Mouse (Mus musculus): ENCODE data around the gene Enox1. TPM values are rescaled to one million over a fixed set of nuclear protein-coding genes. Genes with fewer than 3 reads are reported as not detected.
A peak's percentile ranks its signal among the peaks of the same experiment; 100 is the strongest.

The Enox1 gene
- polyA plus RNA-seq, 1 experiment = not detected

DNA sequence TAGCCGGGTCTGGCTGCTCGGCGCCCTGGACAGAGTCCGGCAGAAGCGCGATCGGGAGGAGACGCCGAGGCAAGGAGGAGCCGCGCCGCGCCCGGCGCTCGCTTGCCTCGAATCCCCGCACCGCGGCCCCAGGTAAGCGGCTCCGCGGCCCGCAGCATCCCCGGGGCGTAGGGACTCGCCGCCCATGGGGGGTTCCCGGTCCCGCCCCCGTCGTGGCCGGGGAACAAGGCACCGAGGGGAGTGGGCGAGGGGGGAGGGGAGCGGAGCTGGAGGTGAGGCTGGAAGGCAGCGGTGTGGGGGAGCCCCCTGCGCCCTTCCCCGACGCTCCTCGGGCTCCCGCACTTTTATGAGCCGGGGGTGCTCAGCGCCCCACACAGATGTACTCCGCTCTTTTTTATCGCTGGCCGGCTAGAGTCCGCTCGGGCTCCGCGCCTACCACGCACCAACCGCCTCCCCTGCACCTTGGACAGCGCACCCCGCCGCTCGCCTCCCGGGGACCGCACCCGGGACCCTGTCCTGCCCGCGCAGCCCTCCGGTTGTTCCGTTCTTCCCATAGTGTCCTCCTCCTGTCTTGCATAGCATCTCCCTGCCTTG lies 445 bp downstream of the Enox1 start:
- no peaks in the 10 kb centered on the region for H3K36me3 ChIP-seq (ENCODE audit: control insufficient read depth)
- no peak for TF ChIP-seq TAL1 (IDR thresholded peaks at IDR 0.05; ENCODE audit: low read length)
- TF ChIP-seq GATA1 (IDR thresholded peaks at IDR 0.05; ENCODE audit: low read length) = no peak
- H3K27me3 ChIP-seq (ENCODE audit: control insufficient read depth) = peaks cover 37% of the 10 kb centered on the region
- H3K9me3 ChIP-seq (ENCODE audit: control insufficient read depth, low read length) = no peaks in the 10 kb centered on the region
- no peaks in the 10 kb centered on the region for H3K4me1 ChIP-seq (ENCODE audit: control insufficient read depth)
- H3K4me3 ChIP-seq (replicated peaks) = peak overlapping the region; percentile 18

DNA sequence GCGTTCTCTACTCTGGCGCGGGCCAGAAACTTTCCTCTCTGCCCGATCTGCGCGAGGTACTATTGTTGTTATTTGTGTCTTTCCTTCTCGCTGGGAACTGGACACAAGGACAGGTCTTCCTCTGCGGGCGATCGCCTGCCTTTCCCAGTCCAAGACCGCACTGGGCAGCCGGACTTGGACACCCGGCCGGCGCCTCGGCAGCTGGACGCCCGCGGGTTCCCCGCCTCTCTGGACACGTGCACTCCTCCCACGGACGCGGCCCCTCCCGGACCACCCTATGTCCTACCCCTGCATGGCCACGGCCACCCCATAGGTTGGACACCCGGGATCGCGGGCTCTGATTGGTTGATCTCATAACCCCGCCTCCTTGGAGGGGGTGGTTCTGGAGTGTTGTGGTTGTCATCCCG lies 945 bp downstream of the Enox1 start:
- Histone ChIP-seq H3K27me3 (ENCODE audit: control insufficient read depth) (peaks cover 37% of the 10 kb centered on the region), H3K4me3 (replicated peaks) (no peak overlapping the region), H3K36me3 (ENCODE audit: control insufficient read depth) (no peaks in the 10 kb centered on the region), H3K9me3 (ENCODE audit: control insufficient read depth, low read length) (no peaks in the 10 kb centered on the region), H3K4me1 (ENCODE audit: control insufficient read depth) (no peaks in the 10 kb centered on the region)
- no peak for TF ChIP-seq TAL1 (IDR thresholded peaks at IDR 0.05; ENCODE audit: low read length)
- TF ChIP-seq GATA1 (IDR thresholded peaks at IDR 0.05; ENCODE audit: low read length) = no peak

DNA sequence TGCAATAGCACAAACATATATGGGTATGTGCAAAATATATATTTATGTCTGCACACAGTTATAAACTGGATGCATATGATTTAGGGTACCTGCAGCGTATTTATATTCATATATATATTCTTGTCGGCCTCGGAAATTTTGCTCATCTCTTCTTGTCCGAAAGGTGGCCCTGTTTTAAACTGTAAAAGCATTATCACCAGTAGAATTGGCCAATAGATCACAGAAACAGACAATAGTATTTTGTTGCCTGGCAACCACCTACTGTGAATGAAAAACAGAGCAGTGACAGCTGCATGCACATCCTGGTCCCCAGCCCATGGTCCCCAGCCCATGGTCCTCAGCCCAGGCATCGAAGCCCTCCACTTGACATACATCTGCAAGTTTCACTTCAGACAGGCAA lies 2.8 kb downstream of the Enox1 start:
- Histone ChIP-seq H3K4me1 (ENCODE audit: control insufficient read depth) (no peaks in the 10 kb centered on the region), H3K4me3 (replicated peaks) (no peak overlapping the region), H3K9me3 (ENCODE audit: control insufficient read depth, low read length) (peaks cover 2% of the 10 kb centered on the region; the same call in 1 of the 2 replicates), H3K27me3 (ENCODE audit: control insufficient read depth) (peaks cover 37% of the 10 kb centered on the region), H3K36me3 (ENCODE audit: control insufficient read depth) (no peaks in the 10 kb centered on the region)
- TF ChIP-seq TAL1 (IDR thresholded peaks at IDR 0.05; ENCODE audit: low read length) (no peak), GATA1 (IDR thresholded peaks at IDR 0.05; ENCODE audit: low read length) (no peak)

DNA sequence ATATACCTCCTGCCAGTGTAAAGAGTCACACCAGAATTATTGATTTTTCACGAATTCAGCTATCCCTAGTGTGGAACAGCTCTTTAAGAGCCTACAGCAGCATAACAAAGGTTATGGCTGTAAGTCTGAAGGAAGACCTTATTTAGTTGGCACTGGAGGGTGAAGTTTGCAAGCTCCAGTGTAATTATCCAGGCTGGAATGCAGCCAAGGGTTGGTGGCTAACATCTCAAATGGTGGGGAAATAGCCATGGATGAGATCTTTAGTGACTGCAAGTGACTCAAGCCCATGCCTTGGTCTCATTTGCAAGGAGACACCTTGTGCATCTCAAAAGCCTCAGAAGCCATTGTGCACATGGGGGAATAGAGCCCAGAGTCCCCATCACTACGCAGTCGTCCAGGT lies 5.9 kb downstream of the Enox1 start:
- Histone ChIP-seq H3K4me3 (replicated peaks) (no peak overlapping the region), H3K36me3 (ENCODE audit: control insufficient read depth) (no peaks in the 10 kb centered on the region), H3K4me1 (ENCODE audit: control insufficient read depth) (no peaks in the 10 kb centered on the region), H3K27me3 (ENCODE audit: control insufficient read depth) (peaks cover 10% of the 10 kb centered on the region), H3K9me3 (ENCODE audit: control insufficient read depth, low read length) (peaks cover 6% of the 10 kb centered on the region)
- TF ChIP-seq TAL1 (IDR thresholded peaks at IDR 0.05; ENCODE audit: low read length) (no peak), GATA1 (IDR thresholded peaks at IDR 0.05; ENCODE audit: low read length) (no peak)

DNA sequence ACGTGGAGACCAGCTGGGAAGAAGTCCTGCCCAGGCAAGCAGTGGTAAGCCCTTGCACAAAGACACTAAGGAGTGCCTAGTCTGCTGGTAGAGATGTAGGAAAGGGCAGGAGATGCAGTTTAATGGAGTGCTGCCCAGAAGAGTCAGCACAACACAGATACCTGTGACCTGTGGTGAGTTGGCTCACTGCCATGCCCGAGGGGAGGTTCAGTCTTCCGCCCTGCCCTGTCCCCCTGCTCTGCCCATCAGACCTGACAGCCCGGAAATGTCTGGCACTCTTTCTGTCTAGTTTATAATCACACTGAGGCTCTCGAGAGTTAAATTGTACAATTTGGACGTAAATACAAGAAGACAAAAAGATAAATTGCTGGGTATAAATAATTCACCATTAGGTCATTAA lies 7.8 kb downstream of the Enox1 start:
- TF ChIP-seq TAL1 (IDR thresholded peaks at IDR 0.05; ENCODE audit: low read length) (no peak), GATA1 (IDR thresholded peaks at IDR 0.05; ENCODE audit: low read length) (no peak)
- Histone ChIP-seq H3K4me1 (ENCODE audit: control insufficient read depth) (no peaks in the 10 kb centered on the region), H3K27me3 (ENCODE audit: control insufficient read depth) (no peaks in the 10 kb centered on the region), H3K36me3 (ENCODE audit: control insufficient read depth) (no peaks in the 10 kb centered on the region), H3K9me3 (ENCODE audit: control insufficient read depth, low read length) (peaks cover 16% of the 10 kb centered on the region), H3K4me3 (replicated peaks) (no peak overlapping the region)

DNA sequence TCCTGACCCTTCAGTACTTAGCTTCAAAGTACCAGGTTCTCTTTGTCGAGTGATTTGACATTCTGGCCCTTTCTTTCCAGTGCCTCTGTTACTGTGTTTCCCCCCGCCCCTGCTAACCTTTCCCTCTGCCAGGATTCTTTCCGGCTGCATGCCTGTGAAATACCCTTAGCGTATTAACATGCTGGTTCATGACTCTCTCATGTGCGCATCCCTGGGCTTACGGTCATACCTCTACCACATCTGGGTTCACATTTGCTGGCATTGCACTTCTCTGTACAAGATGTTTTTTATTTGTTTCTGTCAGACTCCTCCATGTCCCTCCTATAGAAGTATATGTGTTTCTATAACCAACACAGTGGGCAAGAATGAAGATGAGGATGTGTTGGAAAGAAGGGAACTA lies 11.6 kb downstream of the Enox1 start:
- Histone ChIP-seq H3K36me3 (ENCODE audit: control insufficient read depth) (no peaks in the 10 kb centered on the region), H3K4me1 (ENCODE audit: control insufficient read depth) (no peaks in the 10 kb centered on the region), H3K4me3 (replicated peaks) (no peak overlapping the region), H3K27me3 (ENCODE audit: control insufficient read depth) (no peaks in the 10 kb centered on the region), H3K9me3 (ENCODE audit: control insufficient read depth, low read length) (peaks cover 16% of the 10 kb centered on the region)
- TF ChIP-seq TAL1 (IDR thresholded peaks at IDR 0.05; ENCODE audit: low read length) (no peak), GATA1 (IDR thresholded peaks at IDR 0.05; ENCODE audit: low read length) (no peak)

DNA sequence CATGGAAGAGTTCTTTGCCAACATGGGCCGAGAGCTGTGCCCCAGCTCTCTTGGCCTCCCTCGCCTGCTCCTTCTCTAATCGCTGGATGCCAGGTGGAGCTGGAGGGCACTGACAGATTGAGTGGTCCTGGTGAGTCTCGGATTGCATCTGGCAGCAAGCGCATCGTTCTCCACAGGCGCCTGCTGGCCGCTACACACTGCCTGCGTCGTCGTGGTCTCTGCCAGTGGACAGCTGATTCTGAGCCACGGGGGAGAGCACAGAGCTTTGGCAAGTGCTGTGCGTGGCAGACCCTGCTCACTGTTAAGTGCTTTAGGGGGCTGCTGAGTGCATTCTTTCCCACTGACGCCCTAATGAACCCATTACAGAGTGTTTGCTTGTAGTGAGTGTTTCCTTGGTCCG lies 17.9 kb downstream of the Enox1 start:
- Histone ChIP-seq H3K9me3 (ENCODE audit: control insufficient read depth, low read length) (peaks cover 11% of the 10 kb centered on the region), H3K36me3 (ENCODE audit: control insufficient read depth) (no peaks in the 10 kb centered on the region), H3K4me1 (ENCODE audit: control insufficient read depth) (no peaks in the 10 kb centered on the region), H3K4me3 (replicated peaks) (no peak overlapping the region), H3K27me3 (ENCODE audit: control insufficient read depth) (no peaks in the 10 kb centered on the region)
- TF ChIP-seq TAL1 (IDR thresholded peaks at IDR 0.05; ENCODE audit: low read length) = no peak

DNA sequence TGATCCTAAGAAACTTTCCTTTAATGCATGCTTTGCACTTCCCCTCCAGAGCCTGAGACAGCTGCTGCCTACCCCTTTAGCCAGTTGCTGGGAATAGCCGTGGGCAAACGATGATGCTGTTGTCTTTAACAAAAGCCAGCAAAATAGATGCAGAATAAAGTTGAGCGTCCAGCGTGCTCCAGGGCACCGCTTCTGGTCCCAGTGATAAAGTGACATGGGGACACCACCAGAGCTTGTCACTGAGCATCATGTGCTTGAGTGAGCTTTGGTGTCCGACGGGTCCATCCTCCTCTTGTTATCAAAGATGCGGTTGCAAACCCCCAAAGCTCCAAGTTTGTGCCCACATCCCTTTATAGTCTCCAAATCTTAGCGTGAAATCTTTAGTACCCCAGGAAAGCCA lies 18.4 kb downstream of the Enox1 start:
- H3K36me3 ChIP-seq (ENCODE audit: control insufficient read depth) = no peaks in the 10 kb centered on the region
- TF ChIP-seq GATA1 (IDR thresholded peaks at IDR 0.05; ENCODE audit: low read length) = no peak
- no peak for TF ChIP-seq TAL1 (IDR thresholded peaks at IDR 0.05; ENCODE audit: low read length)
- H3K4me3 ChIP-seq (replicated peaks) = no peak overlapping the region
- H3K4me1 ChIP-seq (ENCODE audit: control insufficient read depth) = no peaks in the 10 kb centered on the region
- H3K27me3 ChIP-seq (ENCODE audit: control insufficient read depth) = no peaks in the 10 kb centered on the region
- H3K9me3 ChIP-seq (ENCODE audit: control insufficient read depth, low read length) = peaks cover 11% of the 10 kb centered on the region

DNA sequence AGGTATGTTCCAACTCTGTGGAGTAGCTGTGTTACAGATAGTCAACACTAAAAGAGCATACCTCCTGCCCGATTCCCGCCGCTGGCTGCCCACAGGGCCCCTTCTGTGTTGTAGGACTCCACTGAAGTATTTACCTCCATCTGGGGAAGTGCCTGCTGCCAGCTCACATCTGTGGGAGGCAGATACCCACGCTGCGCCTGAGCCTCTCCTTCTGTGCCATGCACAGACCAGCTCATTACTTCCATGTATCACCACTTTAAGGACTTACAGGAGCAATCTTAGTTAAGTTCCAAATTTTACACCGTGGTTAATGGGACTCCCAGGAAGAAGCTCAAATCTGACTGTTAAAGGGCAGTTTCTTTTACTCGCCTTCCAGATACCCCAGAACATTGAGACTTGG lies 23.7 kb downstream of the Enox1 start:
- Histone ChIP-seq H3K4me3 (replicated peaks) (no peak overlapping the region), H3K4me1 (ENCODE audit: control insufficient read depth) (no peaks in the 10 kb centered on the region), H3K36me3 (ENCODE audit: control insufficient read depth) (no peaks in the 10 kb centered on the region), H3K27me3 (ENCODE audit: control insufficient read depth) (no peaks in the 10 kb centered on the region), H3K9me3 (ENCODE audit: control insufficient read depth, low read length) (peaks cover 7% of the 10 kb centered on the region)
- TF ChIP-seq TAL1 (IDR thresholded peaks at IDR 0.05; ENCODE audit: low read length) (no peak), GATA1 (IDR thresholded peaks at IDR 0.05; ENCODE audit: low read length) (no peak)

DNA sequence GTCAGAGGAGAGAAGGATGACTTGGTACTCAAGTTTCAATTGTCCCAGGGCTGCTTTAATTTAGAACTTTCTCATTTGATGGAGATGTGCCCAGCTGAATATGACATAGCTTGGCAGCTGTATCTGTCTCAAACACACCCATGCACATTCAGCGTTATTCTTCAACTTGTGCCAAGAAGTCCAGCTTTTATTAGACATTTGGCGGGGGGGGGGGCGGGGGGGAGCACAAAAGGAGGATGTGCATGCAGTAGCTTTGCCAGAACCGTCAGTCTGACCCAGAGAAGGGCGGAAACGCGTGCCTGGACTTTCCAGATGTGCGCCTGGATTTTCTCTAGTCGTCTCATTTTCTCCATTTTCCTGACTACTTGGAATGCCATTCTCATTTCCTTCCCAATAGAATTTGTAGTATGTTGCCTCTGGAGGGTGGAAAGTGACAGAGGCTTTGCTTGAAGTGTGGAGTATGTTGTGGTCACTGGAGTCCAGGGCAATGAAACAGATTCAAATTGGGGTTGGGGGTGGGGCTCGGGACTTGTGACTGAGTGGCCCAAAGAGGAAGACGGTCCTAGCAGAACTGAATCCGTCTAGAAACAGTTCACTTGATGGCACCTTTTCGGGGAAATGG lies 24.3 kb downstream of the Enox1 start:
- no peaks in the 10 kb centered on the region for H3K4me1 ChIP-seq (ENCODE audit: control insufficient read depth)
- H3K4me3 ChIP-seq (replicated peaks) = no peak overlapping the region
- no peaks in the 10 kb centered on the region for H3K27me3 ChIP-seq (ENCODE audit: control insufficient read depth)
- peaks cover 7% of the 10 kb centered on the region for H3K9me3 ChIP-seq (ENCODE audit: control insufficient read depth, low read length)
- TF ChIP-seq TAL1 (IDR thresholded peaks at IDR 0.05; ENCODE audit: low read length) (no peak), GATA1 (IDR thresholded peaks at IDR 0.05; ENCODE audit: low read length) (no peak)
- H3K36me3 ChIP-seq (ENCODE audit: control insufficient read depth) = no peaks in the 10 kb centered on the region
